Mouse (Mus musculus): ENCODE data around the gene Ubp1. TPM values are rescaled to one million over a fixed set of nuclear protein-coding genes. Genes with fewer than 3 reads are reported as not detected.
A peak's percentile ranks its signal among the peaks of the same experiment; 100 is the strongest.

Gene Ubp1
- polyA plus RNA-seq, 1 experiment, result 23.7 TPM

DNA sequence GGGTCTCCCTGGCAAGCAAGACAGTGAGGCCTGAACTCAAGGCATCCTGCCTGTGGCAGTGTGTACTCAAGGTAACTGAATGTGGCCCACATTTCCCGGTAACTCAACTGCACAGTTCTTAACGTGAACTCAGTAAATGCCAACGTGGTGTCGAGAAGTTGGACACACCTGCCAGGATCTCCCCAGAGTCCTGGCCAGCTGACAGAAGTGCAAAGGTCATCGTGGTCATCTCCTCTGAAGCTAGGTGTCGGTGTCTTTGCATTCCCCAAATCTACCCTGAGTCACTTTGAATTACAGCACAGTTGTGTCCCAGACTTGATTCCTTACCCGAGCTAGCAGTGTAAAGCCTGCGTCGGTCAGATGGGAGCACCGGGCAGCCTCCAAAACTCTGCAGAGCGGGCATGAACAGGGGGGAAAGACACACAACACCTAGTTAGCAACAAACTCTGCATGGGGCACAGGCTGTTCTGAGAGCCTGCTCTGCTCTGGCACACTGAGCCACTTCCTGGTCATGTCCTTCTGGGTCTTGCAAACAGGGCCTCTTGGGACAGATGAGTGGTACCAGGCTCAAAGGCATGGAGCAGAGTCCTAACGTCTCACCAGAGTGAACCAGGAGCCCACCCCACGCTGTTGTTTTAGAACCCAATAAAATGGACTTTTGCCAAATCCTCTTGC, 54.3 kb downstream of the Ubp1 start:
- Histone ChIP-seq H3K79me3 (ENCODE audit: low read depth) (no peaks in the 10 kb centered on the region), H3K27me3 (ENCODE audit: control insufficient read depth, insufficient read depth, insufficient read length) (no peaks in the 10 kb centered on the region), H3K36me3 (ENCODE audit: control insufficient read depth, insufficient read depth) (peaks cover 29% of the 10 kb centered on the region), H3ac (ENCODE audit: control insufficient read depth, insufficient read length, low read depth) (no peak overlapping the region), H3K4me3 (ENCODE audit: insufficient read depth, poor library complexity, severe bottlenecking) (no peak overlapping the region), H3K79me2 (ENCODE audit: control insufficient read depth, insufficient read depth) (no peaks in the 10 kb centered on the region)
- TF ChIP-seq MYOG (IDR thresholded peaks at IDR 0.05; ENCODE audit: control insufficient read depth, extremely low read depth, insufficient read length) (no peak), CEBPB (IDR thresholded peaks at IDR 0.05; ENCODE audit: low read depth) (no peak), CTCF (IDR thresholded peaks at IDR 0.05; ENCODE audit: control insufficient read depth, insufficient read depth, insufficient read length) (no peak), FOSL1 (IDR thresholded peaks at IDR 0.05; ENCODE audit: insufficient read depth, low read length, poor library complexity, severe bottlenecking) (no peak), USF1 (IDR thresholded peaks at IDR 0.05; ENCODE audit: low read depth) (no peak), MAX (IDR thresholded peaks at IDR 0.05) (no peak), MYOD1 (IDR thresholded peaks at IDR 0.05; ENCODE audit: control insufficient read depth, insufficient read length, low read depth) (no peak)

DNA sequence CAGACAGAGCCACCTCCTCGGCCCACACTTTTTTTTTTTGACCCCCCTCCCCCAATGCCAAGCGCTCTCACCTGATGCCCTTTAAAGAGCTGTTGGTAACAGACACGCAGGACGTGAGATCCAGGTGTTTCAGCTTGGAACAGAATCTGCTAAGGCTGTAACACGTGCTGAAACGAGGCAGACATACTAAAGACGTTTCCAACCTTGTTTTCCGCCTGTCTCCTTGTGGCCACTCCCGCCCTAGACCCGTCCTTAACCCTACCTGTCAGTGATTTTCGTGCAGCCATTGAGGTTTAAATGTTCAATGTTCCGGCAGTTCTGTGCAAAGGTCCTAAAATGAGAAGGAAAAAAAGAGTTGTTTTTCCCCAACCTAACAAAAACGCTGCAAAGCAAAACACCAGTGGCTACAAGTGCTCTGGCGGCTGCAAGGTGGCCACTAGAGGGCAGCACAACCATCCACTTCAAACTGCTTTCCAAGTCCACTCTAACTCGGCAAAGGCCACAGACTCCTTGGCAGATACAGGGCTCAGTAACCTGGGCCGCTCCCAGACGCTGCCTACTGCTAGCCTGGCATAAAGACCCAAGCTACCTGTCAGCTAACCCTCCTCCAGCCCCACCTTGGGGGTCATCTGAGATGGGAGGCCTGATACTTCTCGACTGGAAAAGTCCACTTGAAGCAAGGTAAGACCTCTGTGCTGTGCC, 60.0 kb downstream of the Ubp1 start:
- H3K79me2 ChIP-seq (ENCODE audit: control insufficient read depth, insufficient read depth), result no peaks in the 10 kb centered on the region
- H3K4me3 ChIP-seq (ENCODE audit: insufficient read depth, poor library complexity, severe bottlenecking), result no peak overlapping the region
- TF ChIP-seq USF1 (IDR thresholded peaks at IDR 0.05; ENCODE audit: low read depth) (no peak), CTCF (IDR thresholded peaks at IDR 0.05; ENCODE audit: control insufficient read depth, insufficient read depth, insufficient read length) (peak; percentile 89)
- no peaks in the 10 kb centered on the region for H3K79me3 ChIP-seq (ENCODE audit: low read depth)
- H3K36me3 ChIP-seq (ENCODE audit: control insufficient read depth, insufficient read depth), result peaks cover 4% of the 10 kb centered on the region
- H3ac ChIP-seq (ENCODE audit: control insufficient read depth, insufficient read length, low read depth), result peak overlapping the region; percentile 12
- no peaks in the 10 kb centered on the region for H3K27me3 ChIP-seq (ENCODE audit: control insufficient read depth, insufficient read depth, insufficient read length)

DNA sequence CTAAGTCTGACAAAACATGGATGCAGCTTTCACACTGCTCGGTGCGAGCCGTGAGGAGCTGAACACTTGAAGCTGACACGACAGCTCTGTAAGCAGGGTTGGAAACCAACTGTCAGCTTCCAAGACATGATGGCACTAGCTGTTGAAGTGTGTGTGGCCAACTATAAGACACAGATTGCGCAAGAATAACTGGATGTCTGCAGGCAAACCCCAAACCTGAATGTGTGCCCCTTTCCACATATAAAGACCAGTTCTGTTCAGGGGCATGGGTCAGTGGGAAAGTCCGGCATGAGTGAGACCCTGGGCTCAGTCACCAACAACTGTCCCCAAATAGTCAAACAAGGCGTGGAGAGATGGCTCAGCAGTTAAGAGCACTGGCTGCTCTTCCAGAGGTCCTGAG, 62.1 kb downstream of the Ubp1 start:
- H3K79me2 ChIP-seq (ENCODE audit: control insufficient read depth, insufficient read depth), result no peaks in the 10 kb centered on the region
- H3ac ChIP-seq (ENCODE audit: control insufficient read depth, insufficient read length, low read depth), result no peak overlapping the region
- peaks cover 4% of the 10 kb centered on the region for H3K36me3 ChIP-seq (ENCODE audit: control insufficient read depth, insufficient read depth)
- TF ChIP-seq USF1 (IDR thresholded peaks at IDR 0.05; ENCODE audit: low read depth) (no peak), CTCF (IDR thresholded peaks at IDR 0.05; ENCODE audit: control insufficient read depth, insufficient read depth, insufficient read length) (no peak), MAX (IDR thresholded peaks at IDR 0.05) (no peak), FOSL1 (IDR thresholded peaks at IDR 0.05; ENCODE audit: insufficient read depth, low read length, poor library complexity, severe bottlenecking) (no peak), CEBPB (IDR thresholded peaks at IDR 0.05; ENCODE audit: low read depth) (peak; percentile 51), MYOG (IDR thresholded peaks at IDR 0.05; ENCODE audit: control insufficient read depth, extremely low read depth, insufficient read length) (no peak), MYOD1 (IDR thresholded peaks at IDR 0.05; ENCODE audit: control insufficient read depth, insufficient read length, low read depth) (no peak)
- no peaks in the 10 kb centered on the region for H3K79me3 ChIP-seq (ENCODE audit: low read depth)
- H3K27me3 ChIP-seq (ENCODE audit: control insufficient read depth, insufficient read depth, insufficient read length), result no peaks in the 10 kb centered on the region
- no peak overlapping the region for H3K4me3 ChIP-seq (ENCODE audit: insufficient read depth, poor library complexity, severe bottlenecking)

DNA sequence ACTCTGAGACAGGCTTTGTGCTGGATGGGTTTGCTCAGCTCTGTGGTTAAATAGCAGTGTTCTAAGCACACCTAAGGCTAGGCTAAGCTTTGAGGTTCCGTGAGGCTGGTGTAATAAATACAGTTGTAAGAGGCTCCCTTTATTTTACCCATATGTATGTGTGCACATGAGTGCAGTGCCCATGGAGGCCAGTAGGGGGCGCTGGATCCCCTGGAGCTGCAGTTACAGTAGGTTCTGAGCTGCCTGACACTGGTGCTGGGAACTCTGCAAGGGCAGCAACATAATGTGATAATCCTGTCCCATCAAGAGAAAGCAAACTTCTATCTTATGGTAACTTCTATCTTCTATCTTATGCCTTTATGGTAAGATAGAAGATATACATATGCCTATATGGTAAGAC, 67.6 kb downstream of the Ubp1 start:
- Histone ChIP-seq H3K4me3 (ENCODE audit: insufficient read depth, poor library complexity, severe bottlenecking) (no peak overlapping the region), H3ac (ENCODE audit: control insufficient read depth, insufficient read length, low read depth) (no peak overlapping the region), H3K79me3 (ENCODE audit: low read depth) (no peaks in the 10 kb centered on the region), H3K79me2 (ENCODE audit: control insufficient read depth, insufficient read depth) (no peaks in the 10 kb centered on the region), H3K27me3 (ENCODE audit: control insufficient read depth, insufficient read depth, insufficient read length) (no peaks in the 10 kb centered on the region), H3K36me3 (ENCODE audit: control insufficient read depth, insufficient read depth) (peaks cover 14% of the 10 kb centered on the region)
- TF ChIP-seq MYOD1 (IDR thresholded peaks at IDR 0.05; ENCODE audit: control insufficient read depth, insufficient read length, low read depth), result no peak
- no peak for TF ChIP-seq MYOG (IDR thresholded peaks at IDR 0.05; ENCODE audit: control insufficient read depth, extremely low read depth, insufficient read length)
- no peak for TF ChIP-seq USF1 (IDR thresholded peaks at IDR 0.05; ENCODE audit: low read depth)
- TF ChIP-seq MAX (IDR thresholded peaks at IDR 0.05), result no peak
- no peak for TF ChIP-seq CTCF (IDR thresholded peaks at IDR 0.05; ENCODE audit: control insufficient read depth, insufficient read depth, insufficient read length)
- TF ChIP-seq FOSL1 (IDR thresholded peaks at IDR 0.05; ENCODE audit: insufficient read depth, low read length, poor library complexity, severe bottlenecking), result no peak
- TF ChIP-seq CEBPB (IDR thresholded peaks at IDR 0.05; ENCODE audit: low read depth), result no peak

DNA sequence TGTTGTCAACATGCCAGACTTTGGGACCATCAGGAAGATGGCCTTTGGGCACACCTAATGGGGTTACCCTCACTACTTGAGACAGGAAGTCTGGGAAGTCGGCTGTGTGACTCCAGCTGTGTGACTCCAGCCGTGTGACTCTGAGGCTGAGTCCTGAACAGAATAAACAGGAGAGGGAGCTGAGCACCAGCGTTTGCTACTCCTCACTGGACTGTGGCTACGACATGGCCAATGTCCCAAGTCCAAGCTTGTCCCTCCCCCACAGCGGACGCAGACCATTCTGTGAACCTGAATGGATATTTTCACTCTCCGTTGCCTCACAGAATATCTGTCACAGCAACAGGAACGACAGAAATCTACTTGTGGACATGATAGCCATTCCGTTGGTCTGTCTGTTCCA, 76.1 kb downstream of the Ubp1 start:
- no peaks in the 10 kb centered on the region for H3K27me3 ChIP-seq (ENCODE audit: control insufficient read depth, insufficient read depth, insufficient read length)
- no peak overlapping the region for H3ac ChIP-seq (ENCODE audit: control insufficient read depth, insufficient read length, low read depth)
- TF ChIP-seq MAX (IDR thresholded peaks at IDR 0.05) (no peak), MYOD1 (IDR thresholded peaks at IDR 0.05; ENCODE audit: control insufficient read depth, insufficient read length, low read depth) (no peak), CEBPB (IDR thresholded peaks at IDR 0.05; ENCODE audit: low read depth) (no peak), FOSL1 (IDR thresholded peaks at IDR 0.05; ENCODE audit: insufficient read depth, low read length, poor library complexity, severe bottlenecking) (no peak), MYOG (IDR thresholded peaks at IDR 0.05; ENCODE audit: control insufficient read depth, extremely low read depth, insufficient read length) (no peak), USF1 (IDR thresholded peaks at IDR 0.05; ENCODE audit: low read depth) (no peak), CTCF (IDR thresholded peaks at IDR 0.05; ENCODE audit: control insufficient read depth, insufficient read depth, insufficient read length) (no peak)
- H3K79me3 ChIP-seq (ENCODE audit: low read depth), result no peaks in the 10 kb centered on the region
- H3K36me3 ChIP-seq (ENCODE audit: control insufficient read depth, insufficient read depth), result peaks cover 8% of the 10 kb centered on the region
- no peaks in the 10 kb centered on the region for H3K79me2 ChIP-seq (ENCODE audit: control insufficient read depth, insufficient read depth)
- no peak overlapping the region for H3K4me3 ChIP-seq (ENCODE audit: insufficient read depth, poor library complexity, severe bottlenecking)
